Mouse (Mus musculus) mesoderm, embryonic 11.5 days (tissue): ENCODE data around the gene Ttc33.

Experiments
- DNase-seq: peaks from one replicate; pipeline ENCODE4 v3.0.0-alpha.2; 2012; ENCODE audit warnings: low read depth, low spot score

Ttc33 gene

GRCm38 (mm10) chr15:5185366-5186292 is at the start of gene Ttc33:
Gene Ttc33 (plus strand): TSS chr15:5185525.
- peak; percentile 66 for DNase-seq

GRCm38 (mm10) chr15:5138021-5138856 is 47.1 kb upstream of the Ttc33 start:
- no peak for DNase-seq

GRCm38 (mm10) chr15:5139366-5139765 is 46.0 kb upstream of the Ttc33 start:
- DNase-seq, result no peak

GRCm38 (mm10) chr15:5139863-5140262 is 45.5 kb upstream of the Ttc33 start:
- no peak for DNase-seq

GRCm38 (mm10) chr15:5140357-5140756 is 45.0 kb upstream of the Ttc33 start:
- DNase-seq, result no peak

GRCm38 (mm10) chr15:5142047-5142446 is 43.3 kb upstream of the Ttc33 start:
- DNase-seq, result no peak

GRCm38 (mm10) chr15:5142714-5143113 is 42.6 kb upstream of the Ttc33 start:
- DNase-seq, result no peak

GRCm38 (mm10) chr15:5143361-5144020 is 41.8 kb upstream of the Ttc33 start, which contains the start of gene Prkaa1:
Gene Prkaa1 (plus strand): TSS chr15:5143861.
- DNase-seq, result peak; percentile 80

- DNase-seq, result peak; percentile 80
Measured at GRCm38 (mm10) chr15:5144021-5144778, 41.1 kb upstream of the Ttc33 start.

GRCm38 (mm10) chr15:5145196-5145945 is 40.0 kb upstream of the Ttc33 start:
- DNase-seq, result no peak

- no peak for DNase-seq
Measured at GRCm38 (mm10) chr15:5149187-5149586, 36.1 kb upstream of the Ttc33 start.

GRCm38 (mm10) chr15:5152171-5152570 is 33.2 kb upstream of the Ttc33 start:
- DNase-seq, result no peak

GRCm38 (mm10) chr15:5154621-5155020 is 30.7 kb upstream of the Ttc33 start:
- no peak for DNase-seq

GRCm38 (mm10) chr15:5155093-5155492 is 30.2 kb upstream of the Ttc33 start:
- no peak for DNase-seq

GRCm38 (mm10) chr15:5156355-5156754 is 29.0 kb upstream of the Ttc33 start:
- DNase-seq, result no peak

GRCm38 (mm10) chr15:5157386-5157785 is 27.9 kb upstream of the Ttc33 start:
- DNase-seq, result no peak

GRCm38 (mm10) chr15:5158827-5159226 is 26.5 kb upstream of the Ttc33 start:
- no peak for DNase-seq

- no peak for DNase-seq
Measured at GRCm38 (mm10) chr15:5165121-5165773, 20.1 kb upstream of the Ttc33 start.

- no peak for DNase-seq
Measured at GRCm38 (mm10) chr15:5173217-5173820, 12.0 kb upstream of the Ttc33 start.
